Mouse (Mus musculus) monocyte, adult 2 months (primary cell): Measurements from ENCODE around the gene Mccc1.
A peak's percentile ranks its signal among the peaks of the same experiment; 100 is the strongest.

Experiments
- DNase-seq, 2 experiments: peaks; one replicate each; pipeline ENCODE4 v3.0.0; 2022; ENCODE audit warnings: low spot score in 2 of 2, low read depth in 1 of 2

The Mccc1 gene

GRCm38 (mm10) chr3:35966493-35966892 lies 34.0 kb downstream of the Mccc1 start:
- DNase-seq, result no peak

DNA sequence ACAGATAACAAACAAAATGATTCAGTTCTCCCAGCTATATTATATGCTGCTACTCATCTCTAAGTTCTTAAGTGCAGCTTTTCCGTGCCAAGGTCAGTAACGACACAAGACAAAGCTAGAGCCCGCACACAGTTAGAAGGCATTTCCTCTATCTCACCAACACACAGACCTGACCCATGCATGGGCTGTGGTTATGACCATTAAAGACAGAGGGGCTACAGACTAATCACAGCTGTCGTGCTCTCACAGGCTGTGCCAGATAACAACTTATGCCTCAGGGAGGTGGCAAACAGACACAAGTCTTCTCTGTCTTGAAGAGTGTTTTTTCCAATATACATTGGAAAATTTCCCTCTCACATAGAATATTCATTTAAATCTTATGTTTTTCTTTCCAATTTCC lies 35.5 kb downstream of the Mccc1 start:
- DNase-seq, result no peak

- no peak for DNase-seq
These were observed 36.6 kb downstream of the Mccc1 start for GRCm38 (mm10) chr3:35963921-35964320.

GRCm38 (mm10) chr3:35963401-35963800 lies 37.1 kb downstream of the Mccc1 start:
- no peak for DNase-seq

DNA sequence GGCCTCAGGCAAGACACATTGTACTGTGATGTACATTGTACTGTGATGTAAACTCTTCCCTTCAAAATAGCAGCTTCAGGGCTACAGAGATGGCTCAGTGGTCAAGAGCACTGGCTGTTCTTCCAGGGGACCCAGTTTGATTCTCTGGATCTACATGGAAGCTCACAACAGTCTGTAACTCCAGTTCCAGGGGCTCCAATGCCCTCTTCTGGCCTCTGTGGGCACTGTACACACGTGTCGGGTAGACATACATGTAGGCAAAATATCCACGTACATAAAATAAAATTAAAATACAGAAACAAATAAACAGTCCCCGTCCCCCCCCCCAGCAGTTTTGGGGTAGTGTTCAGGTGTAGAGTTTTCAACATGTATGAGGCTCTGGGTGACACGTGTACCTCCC lies 37.5 kb downstream of the Mccc1 start:
- no peak for DNase-seq

DNA sequence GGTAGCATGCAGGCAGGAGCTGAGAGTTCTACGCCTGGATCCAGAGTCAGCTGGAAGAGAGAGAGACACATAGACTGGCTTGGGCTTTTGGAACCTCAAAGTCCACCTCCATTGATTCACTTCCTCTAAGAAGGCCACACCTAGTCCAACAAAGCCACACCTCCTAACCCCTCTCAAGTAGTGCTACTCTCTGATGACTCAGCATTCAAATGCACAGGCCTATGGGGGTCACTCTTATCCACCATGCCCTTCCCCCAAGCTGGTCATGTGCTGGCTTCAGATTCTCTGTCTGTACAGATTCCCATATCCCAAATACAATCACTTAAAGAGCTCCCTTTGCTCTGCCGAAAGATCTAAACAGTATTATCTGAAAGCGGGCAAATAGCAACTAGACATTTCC lies 43.2 kb downstream of the Mccc1 start:
- DNase-seq, result no peak

GRCm38 (mm10) chr3:35954901-35955575 lies 45.4 kb downstream of the Mccc1 start:
- no peak for DNase-seq

- no peak for DNase-seq
These were observed 46.7 kb downstream of the Mccc1 start for GRCm38 (mm10) chr3:35953816-35954215.

GRCm38 (mm10) chr3:35953184-35953583 lies 47.3 kb downstream of the Mccc1 start:
- DNase-seq, result no peak

DNA sequence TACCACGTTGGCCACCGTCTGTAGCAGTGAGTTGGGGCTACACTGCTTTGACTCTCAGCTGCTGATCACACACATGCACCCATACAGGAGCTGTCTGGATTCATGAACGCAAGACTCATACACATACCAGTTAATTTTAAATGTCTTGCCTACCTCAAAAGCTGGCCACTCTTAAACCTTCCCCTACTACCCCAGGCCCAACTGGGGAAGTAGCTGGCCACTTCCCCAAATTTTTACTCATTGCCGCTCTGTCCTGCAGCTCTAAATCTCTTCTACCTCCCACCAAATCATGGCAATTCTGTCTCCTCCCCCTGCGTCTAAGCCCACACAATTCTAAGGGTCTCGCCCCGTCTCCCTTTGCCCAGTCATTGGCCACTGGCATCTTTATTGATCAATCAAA lies 52.3 kb downstream of the Mccc1 start:
- peak in 1 of 2 experiments; percentile 9 for DNase-seq

DNA sequence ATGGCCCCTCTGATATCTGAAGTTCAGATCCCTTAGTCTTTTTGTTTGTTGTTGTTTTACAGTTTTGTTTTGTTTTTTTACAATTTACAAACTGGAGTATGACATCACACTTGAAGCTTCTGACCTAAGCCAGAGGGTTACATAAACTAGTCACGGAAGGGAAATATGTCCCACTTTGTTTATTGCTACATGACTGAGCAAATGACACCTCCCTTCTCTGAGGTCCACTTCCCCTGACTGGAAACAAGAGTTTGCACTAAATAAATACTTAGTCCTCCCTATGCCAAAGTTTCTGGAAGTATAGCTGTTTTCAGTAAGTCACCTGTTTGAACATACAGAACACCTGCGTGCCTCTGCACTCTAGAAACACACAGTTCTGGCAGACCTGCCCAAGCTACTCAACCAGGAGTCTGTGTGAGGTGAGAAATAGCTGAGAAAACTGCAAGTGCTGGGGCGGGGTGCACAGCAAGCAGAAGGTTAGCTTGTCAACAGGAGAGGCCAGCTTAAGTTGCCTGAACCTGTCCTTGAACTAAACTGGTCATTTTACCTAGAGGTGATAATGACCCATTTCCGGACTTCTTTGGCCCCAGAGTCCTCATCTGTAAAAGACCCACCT lies 59.9 kb downstream of the Mccc1 start:
- DNase-seq, result no peak

DNA sequence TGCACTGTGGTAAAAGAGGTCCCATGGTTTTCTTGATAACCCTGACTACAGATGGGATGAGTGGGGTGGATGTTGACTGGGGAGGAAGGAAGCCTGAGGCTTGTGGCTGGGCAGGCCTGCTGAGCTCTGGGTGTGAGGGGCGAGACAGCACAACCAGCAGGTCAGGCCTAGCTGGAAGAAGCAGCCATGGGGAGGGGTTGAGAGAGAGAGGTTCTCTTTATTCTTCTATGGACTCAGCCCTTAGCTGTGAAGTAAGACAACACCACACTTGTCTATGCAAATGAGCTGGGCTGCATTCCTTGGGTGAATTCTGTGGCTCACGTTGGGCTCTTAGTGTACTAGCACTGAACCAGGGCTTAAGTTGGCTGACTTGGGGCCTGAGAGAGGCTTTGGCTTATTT lies 60.4 kb downstream of the Mccc1 start:
- DNase-seq, result no peak

GRCm38 (mm10) chr3:35937345-35937744 lies 63.1 kb downstream of the Mccc1 start, which contains the start of gene Dcun1d1:
Gene Dcun1d1, minus strand, starts transcription at chr3:35937445.
- DNase-seq, result no peak

GRCm38 (mm10) chr3:35933405-35933777 lies 67.1 kb downstream of the Mccc1 start:
- DNase-seq, result no peak

DNA sequence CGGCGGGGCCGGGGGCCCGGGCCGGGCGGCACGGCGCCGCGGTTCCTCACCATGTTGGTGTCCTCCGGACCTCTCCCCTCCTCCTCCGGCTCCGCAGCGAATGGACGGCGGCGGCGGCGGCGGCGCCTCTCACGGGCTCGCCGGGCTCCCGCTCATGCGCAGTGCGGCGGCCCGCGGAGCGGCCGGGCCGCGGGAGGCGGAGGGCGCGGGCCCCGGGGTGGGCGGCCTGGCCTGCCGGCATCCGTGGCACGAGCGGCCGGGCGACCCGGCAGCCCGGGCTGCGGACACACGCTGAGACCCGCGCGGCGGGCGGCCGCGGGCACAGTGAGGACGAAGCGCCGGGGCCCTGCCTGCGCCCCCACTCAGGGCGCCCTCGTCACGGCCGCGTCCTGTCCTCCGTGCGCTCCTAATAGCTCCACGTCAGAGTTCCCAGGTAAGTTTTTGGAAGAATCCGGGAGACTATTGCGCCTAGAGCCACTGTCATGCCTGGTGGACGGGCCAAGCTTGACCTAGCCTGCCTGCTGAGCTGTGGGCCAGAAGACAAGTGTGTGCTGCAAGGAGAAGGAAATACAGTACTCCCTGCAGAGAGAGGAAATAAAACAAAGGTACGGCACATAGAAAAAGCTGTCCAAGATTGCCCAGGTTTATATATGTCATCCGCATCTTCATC lies 67.6 kb downstream of the Mccc1 start:
- peak; percentile 26 to 61 for DNase-seq

DNA sequence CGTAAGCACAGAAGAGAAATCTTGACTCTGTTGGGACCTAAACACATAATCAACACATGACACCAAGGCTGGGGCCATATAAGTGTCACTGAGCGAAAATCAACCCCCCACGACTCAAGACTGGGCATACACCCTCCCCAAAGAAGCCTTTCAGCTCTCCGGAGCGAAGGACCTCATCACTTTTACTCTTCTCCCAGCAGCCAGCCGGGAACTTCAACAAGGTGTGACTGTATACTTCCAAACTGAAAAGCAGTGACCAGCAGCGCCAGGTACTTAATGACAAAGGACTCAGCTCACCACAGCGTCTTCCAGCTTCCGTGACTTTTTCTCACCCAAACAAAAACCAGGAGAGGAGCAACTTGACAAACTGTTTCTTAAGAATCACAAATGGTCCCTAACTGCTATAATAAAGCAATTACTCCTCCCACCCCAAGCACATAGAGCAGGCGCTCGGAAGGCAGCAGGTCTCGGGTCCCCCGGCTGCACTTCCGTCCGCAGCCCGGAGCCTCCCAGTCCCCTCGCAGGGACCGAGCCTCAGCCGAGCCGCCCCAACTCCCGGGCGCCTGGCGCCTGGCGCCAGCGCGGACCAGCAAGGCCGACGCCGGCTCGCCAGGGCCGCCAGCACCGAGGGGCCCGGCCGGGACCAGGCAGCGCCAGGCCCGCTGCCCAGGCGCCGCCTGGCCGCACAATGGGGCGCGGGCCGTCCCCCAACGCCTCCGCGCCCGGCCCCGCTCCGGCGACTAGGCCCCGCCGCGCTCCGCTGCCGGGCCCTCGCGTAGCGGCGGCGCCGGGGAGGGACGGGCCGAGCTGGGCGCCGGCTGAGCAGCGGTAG lies 68.4 kb downstream of the Mccc1 start:
- peak in 1 of 2 experiments; percentile 42 for DNase-seq

DNA sequence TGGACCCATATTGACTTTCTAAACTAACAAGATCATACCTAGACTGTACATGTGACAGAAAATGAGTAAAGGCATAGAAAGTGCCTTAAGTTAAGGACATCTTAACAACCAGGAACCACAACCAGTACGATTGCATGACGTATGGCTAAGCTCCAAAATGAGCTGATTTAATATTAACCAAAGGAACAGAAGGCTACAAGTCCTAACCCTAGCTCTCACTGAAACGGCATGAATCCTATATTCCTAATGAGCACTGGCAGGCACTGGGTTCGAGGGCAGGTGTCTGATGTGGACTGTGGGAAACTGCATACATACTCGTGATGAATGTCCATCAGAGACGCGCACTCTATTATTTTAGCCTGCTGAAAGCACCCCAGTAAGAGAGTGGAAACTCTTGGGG lies 69.1 kb downstream of the Mccc1 start:
- no peak for DNase-seq

DNA sequence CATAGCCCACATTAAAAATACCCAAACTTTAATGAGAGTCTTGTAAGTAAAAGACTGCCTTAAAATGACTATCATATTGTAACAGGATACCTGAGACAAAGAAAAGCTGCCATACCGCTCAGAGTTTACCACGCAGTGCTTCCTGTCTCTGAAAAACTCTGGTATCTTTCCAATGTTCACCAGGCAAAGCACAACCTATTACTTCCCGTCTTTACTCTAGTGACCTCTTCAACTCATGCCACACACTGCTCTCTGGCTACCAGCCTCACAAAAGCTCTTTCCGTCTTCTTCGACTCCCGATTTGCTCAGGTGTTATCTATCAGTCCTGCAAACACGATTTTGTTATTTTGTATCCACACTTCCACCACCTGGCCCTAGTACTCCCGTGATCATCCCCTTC lies 70.6 kb downstream of the Mccc1 start:
- DNase-seq, result no peak

DNA sequence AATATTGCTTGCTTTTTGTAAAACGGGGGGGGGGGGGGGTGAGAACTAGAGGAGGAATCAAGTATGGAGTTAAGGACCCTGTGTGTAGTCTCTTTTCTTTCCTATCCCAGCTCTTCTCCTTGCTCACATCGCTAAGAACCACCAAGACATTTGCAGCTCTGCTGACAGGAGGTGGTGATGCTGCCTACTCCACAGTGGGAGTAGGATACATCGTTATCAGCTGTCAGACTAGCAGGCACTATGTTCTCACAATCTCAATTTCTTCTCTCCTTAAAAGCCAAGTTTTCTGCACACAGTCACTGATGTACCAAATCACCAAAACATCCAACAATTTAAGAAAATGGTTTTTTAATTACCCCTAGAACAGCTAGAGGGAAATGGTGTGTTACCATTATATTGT lies 71.1 kb downstream of the Mccc1 start:
- DNase-seq, result no peak

DNA sequence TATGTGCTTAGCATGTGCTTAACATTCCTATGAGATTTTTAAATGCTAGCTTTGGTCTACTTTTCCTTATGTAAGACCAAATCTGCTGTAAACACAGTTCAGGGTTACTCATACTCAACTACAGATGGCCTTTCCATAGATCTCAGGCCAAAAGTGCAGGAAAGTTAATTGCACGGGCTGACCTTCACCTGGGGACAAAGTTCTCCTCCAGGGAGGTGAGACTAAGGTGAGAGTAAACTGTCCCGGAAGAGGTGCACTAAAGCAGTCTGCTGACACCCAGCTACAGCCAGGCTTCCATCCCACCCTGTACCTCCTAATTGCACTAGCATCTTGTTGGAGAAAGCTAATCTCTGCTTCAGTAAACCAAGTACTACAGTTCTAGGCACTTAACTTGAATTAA lies 74.6 kb downstream of the Mccc1 start:
- no peak for DNase-seq

GRCm38 (mm10) chr3:35924007-35924406 lies 76.5 kb downstream of the Mccc1 start:
- DNase-seq, result no peak

DNA sequence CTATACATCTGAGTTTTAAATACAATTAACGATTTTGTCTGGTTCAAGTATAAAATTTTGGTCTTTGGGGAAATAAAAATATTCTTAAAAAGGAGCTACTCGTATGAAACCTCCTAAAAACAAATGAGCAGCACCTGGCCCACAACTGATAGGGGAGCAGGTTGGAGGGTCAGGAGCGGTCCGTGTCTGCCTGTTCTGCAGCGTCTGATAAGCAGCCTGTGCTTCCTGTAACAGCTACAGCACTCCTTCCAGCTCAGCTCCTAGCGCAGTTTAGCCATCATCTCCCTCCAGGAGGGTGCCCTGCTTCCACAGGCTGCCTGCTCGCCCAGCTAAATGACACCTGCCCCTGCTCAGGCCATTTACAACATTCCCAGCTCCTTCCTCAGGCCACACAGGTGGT lies 77.0 kb downstream of the Mccc1 start:
- DNase-seq, result no peak
